Mouse (Mus musculus) CH12.LX (cell line): ENCODE measurements around the gene Asb1. TPM values are rescaled to one million over a fixed set of nuclear protein-coding genes. Genes with fewer than 3 reads are reported as not detected.

Experiments used
- DNase-seq: peaks from one replicate; pipeline ENCODE4 v3.0.0-alpha.2; 2013; ENCODE audit errors: extremely low read depth
- H3K27ac ChIP-seq: 2 replicates; pipeline ENCODE4 v1.5.1; 2012; ENCODE audit warnings: low read depth, mild to moderate bottlenecking, control low read depth, moderate library complexity; ENCODE audit not compliant: insufficient read depth
- H3K27me3 ChIP-seq: replicated peaks from 2 replicates; pipeline ENCODE3; 2012; ENCODE audit warnings: inconsistent platforms
- H3K36me3 ChIP-seq, 2 experiments: replicated peaks in 1 of 2; 2 replicates each; pipeline versions ENCODE3 to v1.6.1; 2012; ENCODE audit warnings: inconsistent platforms in 1 of 2, low read length in 1 of 2, mild to moderate bottlenecking in 1 of 2, mixed read lengths in 1 of 2, moderate library complexity in 1 of 2; ENCODE audit not compliant: control insufficient read depth in 1 of 2, insufficient read depth in 1 of 2
- H3K4me1 ChIP-seq, 2 experiments: 2 replicates each; pipeline ENCODE4 v1.6.1; 2012; ENCODE audit warnings: inconsistent platforms in 1 of 2, moderate library complexity in 1 of 2; ENCODE audit not compliant: insufficient read depth in 2 of 2, control insufficient read depth in 1 of 2
- H3K4me2 ChIP-seq: 2 replicates; pipeline ENCODE4 v1.6.1; 2012; ENCODE audit warnings: low read depth, mild to moderate bottlenecking, control low read depth; ENCODE audit not compliant: poor library complexity, insufficient read depth, severe bottlenecking
- H3K4me3 ChIP-seq, 3 experiments: fragments of 150-350 bp in 1 of 3; sonication (generic) in 1 of 3; replicated peaks in 1 of 3; 2 replicates each; pipeline versions ENCODE3 to v1.5.1; 2011 to 2012; ENCODE audit warnings: low read depth in 2 of 3, low read length in 2 of 3, mild to moderate bottlenecking in 2 of 3, moderate library complexity in 2 of 3, control low read depth in 1 of 3, improper control_type of control experiment in 1 of 3, inconsistent platforms in 1 of 3, mixed read lengths in 1 of 3; ENCODE audit not compliant: poor library complexity in 1 of 3
- H3K79me2 ChIP-seq: replicated peaks from 2 replicates; pipeline ENCODE4 v1.6.1; 2012; ENCODE audit warnings: mild to moderate bottlenecking, moderate library complexity; ENCODE audit not compliant: control insufficient read depth, poor library complexity, insufficient read depth, severe bottlenecking; ENCODE audit errors: extremely low read depth
- H3K9ac ChIP-seq: 2 replicates; pipeline ENCODE4 v1.6.1; 2012; ENCODE audit warnings: low read depth, mild to moderate bottlenecking, control low read depth, moderate library complexity; ENCODE audit not compliant: insufficient read depth
- H3K9me3 ChIP-seq: replicated peaks from 2 replicates; pipeline ENCODE3; 2012; ENCODE audit warnings: low read length, inconsistent platforms, mixed read lengths
- CTCF ChIP-seq, 2 experiments: IDR thresholded peaks in 1 of 2; conservative IDR thresholded peaks in 1 of 2; 2 replicates each; pipeline ENCODE4 v1.5.1; 2011 to 2012; ENCODE audit warnings: low read depth in 2 of 2, low read length in 2 of 2, improper control_type of control experiment in 1 of 2, inconsistent platforms in 1 of 2, mild to moderate bottlenecking in 1 of 2, moderate library complexity in 1 of 2
- ELF1 ChIP-seq: IDR thresholded peaks from 2 replicates; pipeline ENCODE4 v1.6.1; 2014; ENCODE audit warnings: low read depth, mild to moderate bottlenecking, inconsistent platforms, low read length, improper control_type of control experiment
- GABPA ChIP-seq: IDR thresholded peaks from 2 replicates; pipeline ENCODE4 v1.6.1; 2012; ENCODE audit warnings: low read depth, low read length, improper control_type of control experiment, inconsistent platforms; ENCODE audit not compliant: insufficient replicate concordance
- JUN ChIP-seq: IDR thresholded peaks from 2 replicates; pipeline ENCODE4 v1.6.1; 2011; ENCODE audit warnings: low read depth, mild to moderate bottlenecking, low read length, improper control_type of control experiment, moderate library complexity; ENCODE audit not compliant: insufficient read depth
- MAFK ChIP-seq: IDR thresholded peaks from 2 replicates; pipeline ENCODE4 v1.6.1; 2011; ENCODE audit warnings: low read length, improper control_type of control experiment; ENCODE audit not compliant: insufficient replicate concordance
- MAX ChIP-seq: IDR thresholded peaks from 2 replicates; pipeline ENCODE4 v1.6.1; 2011; ENCODE audit warnings: low read length, improper control_type of control experiment
- MEF2A ChIP-seq: IDR thresholded peaks from 2 replicates; pipeline ENCODE4 v1.6.1; 2014; ENCODE audit warnings: low read depth, mild to moderate bottlenecking, inconsistent platforms, low read length, improper control_type of control experiment, borderline replicate concordance
- MYC ChIP-seq: IDR thresholded peaks from 2 replicates; pipeline ENCODE4 v1.6.1; 2011; ENCODE audit warnings: low read depth, mild to moderate bottlenecking, improper control_type of control experiment, low read length
- NELFE ChIP-seq: IDR thresholded peaks from 2 replicates; pipeline ENCODE4 v1.6.1; 2011; ENCODE audit warnings: low read depth, low read length, improper control_type of control experiment
- NRF1 ChIP-seq: IDR thresholded peaks from 2 replicates; pipeline ENCODE4 v1.6.1; 2014; ENCODE audit warnings: low read depth, mild to moderate bottlenecking, inconsistent platforms, low read length, improper control_type of control experiment, moderate library complexity
- RAD21 ChIP-seq: IDR thresholded peaks from 2 replicates; pipeline ENCODE4 v1.6.1; 2011; ENCODE audit warnings: low read depth, mild to moderate bottlenecking, low read length, improper control_type of control experiment, moderate library complexity
- SMC3 ChIP-seq: IDR thresholded peaks from 2 replicates; pipeline ENCODE4 v1.6.1; 2011; ENCODE audit warnings: low read depth, low read length, improper control_type of control experiment
- TBP ChIP-seq: conservative IDR thresholded peaks from 2 replicates; pipeline ENCODE4 v1.6.1; 2011; ENCODE audit warnings: low read depth, low read length, improper control_type of control experiment
- UBTF ChIP-seq: IDR thresholded peaks from 2 replicates; pipeline ENCODE4 v1.6.1; 2012; ENCODE audit warnings: low read depth, mild to moderate bottlenecking, inconsistent platforms, low read length, improper control_type of control experiment, moderate library complexity
- dilution Hi-C: fragments of 300-500 bp; cut with MboI; formaldehyde crosslinking; loops from 2 replicates; pipeline ENCODE4 v1.14.3; 2020; ENCODE audit warnings: low sequenced_read_pairs; ENCODE audit not compliant: extremely low pct_unique_long_range_greater_than_20kb, extremely low pct_ligation_motif_present
- in situ Hi-C: fragments of 300-500 bp; cut with MboI; formaldehyde crosslinking; loops from 3 replicates; pipeline ENCODE4 v1.14.3; 2019; ENCODE audit warnings: low sequenced_read_pairs, low pct_ligation_motif_present, low pct_unique_long_range_greater_than_20kb, mixed read lengths
- polyA plus RNA-seq: library from polyadenylated mRNA; unstranded; fragments of >175 nt; gene quantifications from 2 replicates; pipeline ENCODE4 v1.2.1, GENCODE M21; 2012; ENCODE audit warnings: low read depth; ENCODE audit not compliant: insufficient read length
- total RNA-seq, 2 experiments: library from RNA; depleted of rRNA; stranded (reverse); fragments of 300-350 nt in 1 of 2; fragments of >200 nt in 1 of 2; gene quantifications; 2 replicates each; pipeline ENCODE4 v1.2.3; 2012 to 2014

Gene Asb1
- total and polyA plus RNA-seq, 3 experiments: 6.1 to 9.5 (median 6.4) TPM

GRCm38 (mm10) chr1:91572458-91572857 lies 32.1 kb downstream of the Asb1 start (continued):
- no peak; the same call in none of the 2 replicates for TF ChIP-seq ELF1
- TF ChIP-seq UBTF: peak; percentile 94
- TF ChIP-seq GABPA: no peak
- TF ChIP-seq NELFE: no peak
- TF ChIP-seq TBP: peak; percentile 64
- peak; percentile 70 for TF ChIP-seq MEF2A
- peak; percentile 83 for TF ChIP-seq MYC
- no peak; the same call in none of the 2 replicates for TF ChIP-seq SMC3
- TF ChIP-seq, all 38 proteins: peak for 19

- Histone ChIP-seq H3K4me3 (no peak overlapping the region), H3K36me3 (no peaks in the 10 kb centered on the region), H3K27ac (no peak overlapping the region), H3K4me1 (peaks cover 11 to 13% of the 10 kb centered on the region in 2 experiments), H3K9me3 (no peaks in the 10 kb centered on the region), H3K9ac (no peak overlapping the region), H3K4me2 (no peak overlapping the region), H3K27me3 (peaks cover 28% of the 10 kb centered on the region), H3K79me2 (no peaks in the 10 kb centered on the region)
- TF ChIP-seq MAFK (no peak), RAD21 (peak; percentile 70), CTCF (conservative IDR thresholded peaks at IDR 0.05 in 1 of 2, IDR thresholded peaks at IDR 0.05 in 1 of 2; ENCODE audit: low read depth in 2 of 2, low read length in 2 of 2) (peak in 1 of 2 experiments; percentile 68; a peak in 3 of 4 replicates), MYC (peak; percentile 49; the same call in 1 of the 2 replicates), SMC3 (peak; percentile 45)
- DNase-seq: peak; percentile 30
- in situ Hi-C loops: loop anchor here (10.0 kb wide), 1 partner anchor 301 kb away; no protein-coding TSS in a partner anchor
- dilution Hi-C loops: no loop called here
Measured at GRCm38 (mm10) chr1:91574208-91574607, 33.9 kb downstream of the Asb1 start.

GRCm38 (mm10) chr1:91577883-91578517 lies 37.7 kb downstream of the Asb1 start:
- no peak for DNase-seq
- no peaks in the 10 kb centered on the region for H3K36me3 ChIP-seq
- in situ Hi-C loops: loop anchor here (10.0 kb wide), 1 partner anchor 297 kb away; no protein-coding TSS in a partner anchor
- H3K4me1 ChIP-seq: peaks cover 1% of the 10 kb centered on the region in 2 experiments
- peaks cover 49% of the 10 kb centered on the region for H3K27me3 ChIP-seq
- H3K9me3 ChIP-seq: no peaks in the 10 kb centered on the region
- H3K79me2 ChIP-seq: no peaks in the 10 kb centered on the region
- no peak overlapping the region for H3K9ac ChIP-seq
- dilution Hi-C loops: no loop called here
- no peak overlapping the region for H3K4me3 ChIP-seq
- no peak for TF ChIP-seq GABPA
- no peak for TF ChIP-seq MYC
- TF ChIP-seq MAX: no peak
- TF ChIP-seq JUN: no peak
- TF ChIP-seq NRF1: no peak
- no peak overlapping the region for H3K4me2 ChIP-seq
- H3K27ac ChIP-seq: no peak overlapping the region
